Mouse (Mus musculus) CH12.LX (cell line): ENCODE results near the gene Fkbp11.

Experiments used
- CHD2 ChIP-seq: IDR thresholded peaks from 2 replicates; pipeline ENCODE4 v1.6.1; 2011; ENCODE audit warnings: low read length, improper control_type of control experiment
- CTCF ChIP-seq, 2 experiments: IDR thresholded peaks in 1 of 2; conservative IDR thresholded peaks in 1 of 2; 2 replicates each; pipeline ENCODE4 v1.5.1; 2011 to 2012; ENCODE audit warnings: low read depth in 2 of 2, low read length in 2 of 2, improper control_type of control experiment in 1 of 2, inconsistent platforms in 1 of 2, mild to moderate bottlenecking in 1 of 2, moderate library complexity in 1 of 2
- E2F4 ChIP-seq: IDR thresholded peaks from 2 replicates; pipeline ENCODE4 v1.6.1; 2011; ENCODE audit warnings: low read depth, low read length, improper control_type of control experiment; ENCODE audit not compliant: insufficient replicate concordance
- EP300 ChIP-seq: IDR thresholded peaks from 2 replicates; pipeline ENCODE4 v1.6.1; 2011; ENCODE audit warnings: low read length, improper control_type of control experiment
- KAT2A ChIP-seq: IDR thresholded peaks from 2 replicates; pipeline ENCODE4 v1.6.1; 2012; ENCODE audit warnings: low read length, improper control_type of control experiment, inconsistent platforms; ENCODE audit not compliant: insufficient replicate concordance
- POLR2A ChIP-seq: IDR thresholded peaks from 2 replicates; pipeline ENCODE4 v1.6.1; 2011; ENCODE audit warnings: low read depth, mild to moderate bottlenecking, improper control_type of control experiment, low read length
- SIN3A ChIP-seq: IDR thresholded peaks from 2 replicates; pipeline ENCODE4 v1.6.1; 2012; ENCODE audit warnings: low read length, improper control_type of control experiment, inconsistent platforms
- USF2 ChIP-seq: conservative IDR thresholded peaks from 2 replicates; pipeline ENCODE4 v1.6.1; 2011; ENCODE audit warnings: low read depth, low read length, improper control_type of control experiment
- ZNF384 ChIP-seq: IDR thresholded peaks from 2 replicates; pipeline ENCODE4 v1.6.1; 2012; ENCODE audit warnings: low read depth, low read length, improper control_type of control experiment, inconsistent platforms

GRCm38 (mm10) chr15:98737881-98738280 lies 9.9 kb upstream of the Fkbp11 start:
- TF ChIP-seq ZNF384 (no peak), KAT2A (no peak), CTCF (conservative IDR thresholded peaks at IDR 0.05 in 1 of 2, IDR thresholded peaks at IDR 0.05 in 1 of 2; ENCODE audit: low read depth in 2 of 2, low read length in 2 of 2) (peak in 1 of 2 experiments; percentile 53; a peak in 2 of 4 replicates), SIN3A (no peak), CHD2 (no peak), USF2 (no peak), POLR2A (no peak), EP300 (no peak), E2F4 (no peak)
